Mouse (Mus musculus) lung, postnatal 0 days (tissue): ENCODE results near the gene Chst3.

Experiments
- CTCF ChIP-seq: IDR thresholded peaks from 2 replicates; pipeline ENCODE4 v1.5.1; 2016; ENCODE audit warnings: antibody characterized with exemption, mild to moderate bottlenecking
- EP300 ChIP-seq: IDR thresholded peaks from 2 replicates; pipeline ENCODE4 v1.6.1; 2016; ENCODE audit warnings: antibody characterized with exemption, mild to moderate bottlenecking, control low read depth

DNA sequence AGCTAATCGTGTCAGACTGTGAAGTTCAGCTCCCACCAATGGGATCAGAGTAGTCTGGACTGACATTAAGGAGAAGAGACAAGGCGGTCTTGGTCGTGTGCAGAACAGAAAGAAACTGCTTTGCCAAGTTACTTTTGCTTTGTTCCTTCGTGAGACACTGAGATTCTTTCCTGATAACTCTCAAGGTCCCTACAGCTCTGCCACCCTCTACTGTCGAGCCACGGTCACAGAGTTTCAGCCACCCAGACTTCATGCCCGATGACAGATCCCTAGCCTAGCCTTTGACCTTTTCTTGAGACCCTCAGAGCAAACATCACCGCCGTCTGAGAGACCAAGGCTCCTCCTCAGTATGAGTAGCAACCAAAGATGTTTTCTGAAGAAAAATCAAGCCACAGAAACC is 14.9 kb upstream of the Chst3 start:
- TF ChIP-seq CTCF (peak; percentile 38), EP300 (no peak)
